Mouse (Mus musculus) cortical plate, adult 2 months (tissue): ENCODE data around the gene Thyn1.
A peak's percentile ranks its signal among the peaks of the same experiment; 100 is the strongest.

Source experiments
- CTCF ChIP-seq: fragments of 200-500 bp; IDR thresholded peaks from 2 replicates; pipeline ENCODE4 v1.5.1; 2011; ENCODE audit warnings: mild to moderate bottlenecking, control low read depth, low read length; ENCODE audit not compliant: insufficient read depth; ENCODE audit errors: extremely low read depth
- POLR2A ChIP-seq: fragments of 200-500 bp; IDR thresholded peaks from 2 replicates; pipeline ENCODE4 v1.6.1; 2011; ENCODE audit warnings: mild to moderate bottlenecking, low read length, control low read depth; ENCODE audit not compliant: insufficient read depth; ENCODE audit errors: extremely low read depth

DNA sequence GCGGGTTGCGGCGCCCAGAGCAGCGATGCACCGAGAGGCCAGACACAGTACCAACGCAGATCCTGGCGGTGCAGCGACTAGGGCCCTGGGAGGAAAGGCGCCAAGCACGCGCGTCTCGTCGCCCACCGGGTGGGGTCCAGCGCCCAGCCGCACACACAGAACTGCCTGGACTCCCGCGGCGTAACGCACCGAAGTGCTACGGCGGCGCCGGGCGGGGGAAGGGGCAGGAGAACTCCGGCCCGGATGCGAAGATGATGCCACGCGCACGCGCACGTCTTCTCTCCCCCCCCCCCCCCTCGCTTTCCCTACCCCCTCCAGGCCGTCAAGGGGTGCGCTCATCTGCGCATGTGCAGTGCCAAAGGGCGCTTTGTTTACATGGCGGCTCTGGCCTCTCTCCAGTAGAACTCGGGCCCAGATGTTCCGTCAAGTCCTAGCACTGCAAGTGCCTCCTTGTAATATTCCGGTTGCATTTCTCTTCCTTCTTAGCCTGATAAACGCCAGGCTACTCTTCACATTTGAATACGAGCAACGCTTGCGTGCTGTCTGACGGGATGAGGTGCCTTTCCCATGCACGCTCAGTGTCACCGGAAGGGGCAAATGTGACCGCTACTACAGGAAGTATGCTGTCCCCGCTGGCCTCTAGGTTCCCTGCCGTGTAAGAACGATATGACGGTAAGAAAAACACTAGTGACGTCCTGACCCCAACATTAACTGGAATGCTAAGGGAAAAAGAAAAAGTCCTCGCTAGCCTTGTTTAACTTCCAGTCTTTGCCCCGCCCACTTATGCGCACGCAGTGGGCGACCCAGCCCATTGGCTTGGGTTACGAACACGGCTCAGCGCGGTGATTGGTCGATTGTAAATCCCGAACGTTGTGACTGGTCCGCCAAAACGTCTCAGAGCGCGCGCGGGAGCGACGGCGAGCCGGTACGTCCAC is 30.6 kb downstream of the Thyn1 start, which contains the start of the genes Vps26b and Ncapd3:
- no peak for TF ChIP-seq CTCF
- peak; percentile 79 for TF ChIP-seq POLR2A
